Mouse (Mus musculus) mature B cell (primary cell): ENCODE results near the gene Sertad2.

ENCODE experiments used
- in situ Hi-C: fragments of 300-500 bp; cut with MboI; formaldehyde crosslinking; loops from 2 replicates; pipeline ENCODE4 v1.14.3; 2019

The Sertad2 gene

DNA sequence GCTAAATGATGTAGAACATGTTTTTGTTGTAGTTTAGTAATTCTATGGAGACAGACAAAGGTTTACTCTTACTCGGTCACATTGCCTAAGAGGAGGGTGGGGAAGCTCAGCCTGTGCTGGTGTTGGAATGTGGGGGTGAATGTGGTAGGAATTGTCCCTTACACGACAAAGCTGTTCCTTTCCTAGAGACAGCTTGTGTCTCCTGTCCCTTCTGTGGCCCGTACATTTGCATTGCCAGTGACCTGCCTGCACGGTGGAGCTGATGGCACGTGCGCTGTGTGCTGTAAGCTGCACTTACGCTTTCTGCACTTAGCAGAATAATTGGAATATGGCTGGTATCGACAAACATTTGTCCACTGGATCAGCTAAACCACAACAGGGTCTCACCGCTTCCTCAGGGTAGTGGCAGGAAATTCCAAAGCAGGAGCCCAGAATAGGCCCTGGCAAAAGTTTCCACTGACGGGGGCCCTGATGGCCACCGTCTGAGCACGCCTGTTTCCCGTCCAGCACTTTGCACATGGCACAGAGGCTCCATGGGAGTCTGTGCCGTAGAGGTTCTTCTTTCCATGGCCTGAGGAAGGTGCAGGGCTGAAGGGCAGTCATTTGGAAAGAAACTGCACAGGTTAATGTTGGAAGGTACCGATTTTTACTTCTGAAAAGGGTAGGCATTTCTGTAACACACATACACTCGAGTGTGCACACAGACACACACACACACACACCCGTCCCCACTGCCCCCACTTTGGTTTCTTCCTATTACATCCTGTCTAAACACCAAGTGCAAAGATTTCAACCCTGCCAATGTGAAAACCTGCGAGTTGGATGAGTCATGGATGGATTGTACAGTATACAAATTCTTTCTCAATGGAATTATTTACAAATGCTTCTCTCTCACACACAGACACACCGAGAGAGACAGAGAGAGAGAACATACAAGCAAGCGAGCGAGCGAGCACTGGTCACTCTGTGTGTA, 51.5 kb downstream of the Sertad2 start:
- in situ Hi-C loops: no loop called here

DNA sequence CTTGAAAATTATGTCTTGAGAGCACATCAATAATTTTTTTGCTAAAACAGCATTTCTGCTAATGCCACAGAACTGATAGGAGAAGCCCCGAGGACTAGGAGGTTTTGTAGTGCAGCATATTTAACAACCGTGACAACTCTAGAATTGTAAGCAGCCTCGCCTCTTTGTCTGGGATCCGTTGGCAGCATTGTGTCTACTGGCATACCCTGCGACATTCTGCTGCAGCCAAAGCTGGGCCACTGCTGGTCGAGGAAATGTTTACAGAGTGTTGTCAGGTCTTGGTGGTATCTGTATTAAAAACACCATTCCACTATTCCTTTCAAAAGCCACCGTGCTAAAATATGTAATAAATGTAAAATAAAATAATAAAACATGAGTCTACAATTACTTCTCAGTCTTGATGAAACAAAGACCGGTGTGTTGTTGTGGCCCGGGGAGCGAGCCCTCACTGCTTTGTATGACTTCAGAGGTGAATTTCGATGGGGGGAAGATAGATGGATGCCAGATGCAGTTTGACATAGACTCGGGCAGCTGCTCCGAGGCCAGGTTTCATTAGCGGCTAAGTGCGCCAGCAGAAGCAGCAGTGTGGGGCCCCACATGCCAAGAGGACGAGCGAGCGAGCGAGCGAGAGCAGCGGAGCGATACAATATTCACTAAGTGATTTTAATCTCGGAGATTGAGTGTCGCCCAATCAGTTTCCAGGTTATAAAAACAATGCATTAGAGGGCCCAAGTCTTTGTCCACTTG, 60.2 kb downstream of the Sertad2 start:
- in situ Hi-C loops: no loop called here

DNA sequence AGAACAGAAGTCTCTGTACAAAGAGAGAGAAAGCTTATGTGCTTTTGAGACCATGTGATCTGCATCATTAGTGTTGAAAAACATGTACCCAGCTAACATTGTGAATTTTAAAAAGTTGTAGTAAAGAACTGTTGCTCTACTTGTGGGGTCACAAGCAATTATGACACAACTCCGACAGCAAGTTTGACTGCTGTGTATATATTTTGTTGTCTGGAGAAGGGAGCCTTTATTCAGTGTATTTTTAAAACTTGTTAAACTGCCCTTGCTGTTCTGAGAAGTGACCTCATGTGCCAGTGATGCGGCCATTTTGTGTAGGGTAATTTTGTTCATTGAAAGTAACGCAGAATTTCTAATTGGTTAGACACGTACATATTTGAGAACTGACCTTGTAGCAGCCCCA, 61.1 kb downstream of the Sertad2 start:
- in situ Hi-C loops: no loop called here

DNA sequence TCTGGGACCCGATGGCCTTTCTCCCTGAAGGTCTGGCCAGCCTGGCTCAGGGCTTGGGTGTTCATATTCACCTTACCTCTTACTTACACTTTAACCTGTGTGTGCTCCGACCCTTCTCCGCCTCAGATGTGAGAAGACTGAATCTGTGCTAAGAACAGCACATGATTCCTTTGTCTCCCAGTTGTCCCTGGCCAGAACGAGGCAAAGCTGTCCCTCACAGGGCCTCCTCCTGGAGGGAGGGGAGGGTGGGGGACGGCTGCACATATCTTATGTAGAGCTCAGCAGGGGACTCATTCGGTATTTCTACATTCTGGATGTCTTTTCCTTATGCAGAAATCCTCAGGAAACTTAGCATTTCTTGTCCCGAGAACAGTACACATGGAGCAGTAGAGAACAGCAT, 62.6 kb downstream of the Sertad2 start:
- in situ Hi-C loops: no loop called here

DNA sequence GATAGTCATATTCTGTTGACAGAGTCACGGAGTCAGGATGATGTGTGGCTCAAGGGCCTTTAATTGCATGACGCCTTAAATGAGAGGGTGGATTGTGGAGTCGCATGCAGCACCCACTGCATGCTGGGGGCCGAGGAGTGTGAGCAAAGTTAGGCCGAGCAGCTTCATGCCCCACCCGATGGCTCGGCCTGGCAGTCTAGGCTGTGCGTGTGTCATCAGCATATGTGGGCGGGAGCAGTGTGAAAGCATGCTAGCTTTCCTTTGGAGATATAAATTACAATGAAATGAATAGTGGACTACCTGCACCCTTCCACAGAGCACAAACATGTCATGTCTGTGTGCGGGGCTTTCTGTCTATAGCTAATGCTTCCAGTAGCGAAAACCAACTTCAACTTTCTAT, 65.4 kb downstream of the Sertad2 start:
- in situ Hi-C loops: no loop called here

DNA sequence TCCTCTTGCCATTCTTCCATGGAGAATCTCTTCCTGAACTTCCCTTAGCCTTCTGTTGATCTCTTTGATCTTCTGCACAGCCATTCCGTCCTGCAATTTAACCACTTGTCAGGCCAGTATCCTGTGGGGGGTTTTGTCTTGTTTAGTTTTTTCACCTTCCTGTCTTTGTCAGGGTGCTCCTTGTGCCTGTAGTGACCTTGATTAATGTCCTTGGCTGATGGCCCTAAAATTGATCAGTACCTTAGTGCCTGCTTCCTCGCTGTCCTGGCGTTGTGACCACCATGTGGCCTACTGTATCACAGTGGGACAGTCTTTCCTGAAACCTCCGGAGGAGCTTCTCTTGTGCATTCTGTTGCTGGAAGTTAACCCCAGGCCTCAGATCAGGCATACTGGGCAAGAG, 70.2 kb downstream of the Sertad2 start:
- in situ Hi-C loops: no loop called here

DNA sequence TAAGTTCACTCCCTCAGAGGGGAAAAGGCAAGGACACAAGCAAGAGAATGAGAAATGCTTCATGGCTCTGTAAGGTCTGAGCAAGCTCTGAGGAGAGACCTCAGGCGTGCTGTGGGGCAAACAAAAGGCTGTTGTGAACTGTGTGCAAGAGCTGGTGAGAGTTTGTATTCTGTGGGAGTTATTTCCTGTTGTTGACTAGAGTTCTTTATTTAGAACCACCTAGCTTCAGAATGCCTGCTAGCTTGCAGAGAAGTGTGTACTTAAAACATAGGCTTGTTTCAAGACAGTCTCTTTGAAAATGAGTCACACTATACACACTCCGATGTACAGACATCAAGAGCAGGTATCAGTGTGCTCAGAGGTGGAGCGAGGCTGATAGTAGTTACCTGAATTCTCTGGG, 73.0 kb downstream of the Sertad2 start:
- in situ Hi-C loops: no loop called here

DNA sequence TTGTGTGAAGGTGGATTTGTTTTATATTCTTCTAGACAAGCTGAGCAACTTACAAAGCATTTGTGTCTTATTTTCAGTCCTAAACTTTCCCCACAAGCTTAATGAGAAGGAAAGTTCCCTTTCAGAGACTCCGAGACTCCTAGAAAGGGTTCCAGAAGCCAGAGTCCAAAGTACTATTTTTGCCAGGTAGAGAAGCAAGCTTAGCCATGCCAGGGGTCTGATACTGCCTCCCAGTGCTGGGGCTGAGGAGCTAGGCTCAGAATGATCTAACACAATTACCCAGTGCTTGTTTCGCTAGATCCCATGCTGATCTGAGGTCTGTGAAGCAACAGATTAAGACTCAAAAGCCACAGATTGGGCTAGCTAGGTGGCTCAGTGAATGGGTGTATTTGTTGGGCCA, 84.1 kb downstream of the Sertad2 start:
- in situ Hi-C loops: no loop called here

DNA sequence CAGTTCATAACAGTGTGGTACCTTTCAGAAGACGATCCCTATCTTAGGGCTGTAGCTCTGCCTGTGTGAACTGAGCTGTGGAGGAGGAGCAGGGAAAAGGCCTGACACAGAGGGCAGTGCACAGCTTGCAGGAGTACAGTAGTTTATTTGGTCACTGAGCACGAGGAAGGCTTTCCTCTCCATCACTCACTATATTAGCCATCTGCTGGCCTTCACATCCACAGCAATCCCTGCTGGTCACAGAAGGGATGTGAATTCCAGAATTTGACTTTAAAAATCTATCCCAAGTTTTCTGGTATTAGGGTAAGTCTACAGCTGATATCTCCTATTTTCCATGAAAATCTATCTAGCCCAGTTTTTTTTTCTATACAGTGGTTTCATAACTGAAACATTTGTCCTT, 85.2 kb downstream of the Sertad2 start:
- in situ Hi-C loops: no loop called here

DNA sequence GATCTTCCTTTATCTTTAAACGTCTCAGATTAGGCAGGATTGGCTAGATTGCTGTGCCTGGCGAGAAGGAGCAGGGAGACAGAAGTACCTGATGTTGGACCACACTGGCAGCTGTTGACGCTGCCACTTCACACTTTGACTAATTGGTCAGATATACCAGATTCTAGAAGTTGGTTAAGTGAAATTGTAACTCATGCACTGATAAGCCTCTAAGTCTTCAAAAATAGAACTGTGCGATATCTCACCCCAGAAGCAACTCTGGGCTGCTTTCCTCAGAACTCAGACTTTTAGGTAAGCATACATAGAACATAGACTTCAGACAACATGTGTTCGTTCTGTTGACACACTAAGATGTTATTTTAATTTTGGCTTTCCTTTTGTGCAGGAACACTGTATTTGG, 86.6 kb downstream of the Sertad2 start:
- in situ Hi-C loops: loop anchor here (10.0 kb wide), 1 partner anchor 85 kb away; the partner anchor contains the start of gene Sertad2

DNA sequence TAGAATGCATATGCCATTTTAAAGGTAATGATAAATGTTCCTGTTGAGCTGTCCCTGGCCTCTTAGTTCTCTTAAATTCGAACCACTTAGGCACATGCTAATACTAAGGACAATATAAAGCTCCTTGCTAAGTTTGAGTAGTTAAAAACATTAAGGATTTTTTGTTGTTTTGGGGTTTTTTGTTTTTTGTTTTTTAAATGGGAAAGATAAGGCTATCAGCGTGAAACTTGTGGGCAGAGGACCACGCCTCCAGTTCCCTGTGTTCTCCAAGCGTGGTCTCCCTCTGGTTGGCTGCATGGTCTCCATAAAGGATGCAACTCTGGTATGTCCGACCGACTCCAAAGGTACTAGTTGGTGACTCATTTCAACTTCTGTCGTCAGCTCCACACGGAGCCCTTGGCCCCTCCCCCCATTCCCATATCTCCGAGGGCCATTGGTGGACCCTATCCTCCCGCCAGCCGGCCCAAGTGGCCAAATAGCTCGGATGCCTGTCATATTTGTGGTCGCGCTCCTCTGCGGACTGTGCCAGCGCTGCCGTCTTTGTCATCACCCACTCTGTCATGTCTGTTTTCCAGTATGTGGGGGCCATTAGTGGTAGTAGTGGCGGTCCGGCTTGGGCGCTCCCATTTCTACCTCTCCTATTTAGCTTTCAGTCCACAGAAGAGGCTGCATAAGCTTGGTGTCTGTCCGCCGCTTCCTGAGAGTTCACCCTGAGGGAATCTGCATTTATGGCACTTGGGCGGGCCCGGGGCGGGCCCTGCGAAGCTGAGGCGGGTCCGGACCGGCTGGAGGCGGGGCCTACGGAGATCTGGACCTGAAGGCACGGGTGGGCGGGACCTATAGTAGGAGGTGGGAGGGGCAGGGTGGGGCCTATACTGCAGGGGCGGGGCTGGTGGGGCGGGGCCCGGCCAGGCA, 88.2 kb downstream of the Sertad2 start:
- in situ Hi-C loops: loop anchor here (10.0 kb wide), 1 partner anchor 86 kb away; the partner anchor contains the start of gene Sertad2

DNA sequence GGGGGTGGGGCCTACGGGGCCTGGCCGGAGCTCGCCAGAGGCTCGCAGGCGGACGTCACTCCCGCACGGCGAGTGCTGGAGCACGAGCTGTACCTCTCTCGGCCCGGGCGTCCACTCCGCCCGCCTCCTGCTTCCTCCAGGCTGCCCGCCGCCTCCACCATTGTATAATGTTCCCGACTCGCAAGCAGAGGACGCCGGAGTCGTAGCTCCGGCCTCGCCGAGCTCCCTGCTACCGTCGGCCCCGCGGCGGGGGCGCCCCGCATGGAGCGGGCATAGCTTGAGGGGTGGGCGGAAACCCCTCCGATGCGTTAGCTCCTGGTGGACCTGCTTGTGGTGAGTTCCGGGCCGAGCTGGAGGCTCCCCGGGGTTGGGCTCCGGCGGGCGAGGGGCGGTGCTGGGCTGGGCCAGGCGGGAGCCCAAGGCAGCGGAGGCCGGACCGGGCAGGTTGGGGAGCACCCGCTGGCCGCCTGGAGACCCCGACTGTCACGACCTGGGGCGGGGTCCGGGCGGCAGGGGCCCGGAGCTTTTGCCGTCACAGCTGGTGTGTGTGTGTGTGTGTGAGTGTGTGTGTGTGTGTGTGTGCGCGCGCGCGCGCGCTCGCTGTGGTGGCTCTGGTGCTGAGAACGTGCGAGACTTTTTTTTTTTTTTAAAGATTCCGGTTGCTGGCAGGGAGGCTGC, 89.0 kb downstream of the Sertad2 start:
- in situ Hi-C loops: loop anchor here (10.0 kb wide), 1 partner anchor 87 kb away; the partner anchor contains the start of gene Sertad2

DNA sequence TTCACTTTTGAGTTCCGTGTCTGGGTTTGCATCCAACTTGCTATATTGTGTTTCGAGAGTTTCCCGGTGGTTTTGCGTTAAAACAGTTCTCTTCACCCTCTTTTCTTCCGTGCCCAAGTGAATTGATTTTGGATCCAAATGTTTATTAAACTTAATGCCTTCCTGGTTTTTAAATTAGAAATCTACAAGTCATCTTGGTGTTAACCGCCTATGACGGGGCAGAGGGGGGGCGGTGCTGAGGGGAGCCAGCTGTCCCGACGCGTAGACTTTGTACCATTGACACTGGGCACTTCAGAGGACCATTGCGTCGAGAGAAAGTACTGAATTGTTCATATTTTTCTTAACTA, 89.5 kb downstream of the Sertad2 start:
- in situ Hi-C loops: loop anchor here (10.0 kb wide), 1 partner anchor 88 kb away; the partner anchor contains the start of gene Sertad2

DNA sequence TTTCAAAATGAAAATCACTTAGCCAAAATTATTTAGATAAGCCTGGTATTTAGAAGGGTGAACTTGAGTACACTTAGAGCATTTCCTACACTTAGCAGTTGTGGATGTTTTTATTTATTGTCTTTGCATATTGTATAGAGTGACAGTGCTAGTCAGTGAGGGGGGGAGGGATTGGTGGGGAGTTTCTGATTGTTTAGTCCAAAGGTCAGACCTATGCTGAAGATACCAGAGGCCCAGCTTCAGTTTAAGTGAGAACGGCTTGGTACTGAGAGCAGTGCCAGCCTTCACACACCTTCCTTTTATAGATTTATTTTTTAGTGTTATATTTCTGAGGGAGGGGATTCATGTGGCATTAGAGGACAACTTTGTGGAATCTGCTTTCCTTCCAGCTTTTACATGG, 91.5 kb downstream of the Sertad2 start:
- in situ Hi-C loops: loop anchor here (10.0 kb wide), 1 partner anchor 90 kb away; the partner anchor contains the start of gene Sertad2

DNA sequence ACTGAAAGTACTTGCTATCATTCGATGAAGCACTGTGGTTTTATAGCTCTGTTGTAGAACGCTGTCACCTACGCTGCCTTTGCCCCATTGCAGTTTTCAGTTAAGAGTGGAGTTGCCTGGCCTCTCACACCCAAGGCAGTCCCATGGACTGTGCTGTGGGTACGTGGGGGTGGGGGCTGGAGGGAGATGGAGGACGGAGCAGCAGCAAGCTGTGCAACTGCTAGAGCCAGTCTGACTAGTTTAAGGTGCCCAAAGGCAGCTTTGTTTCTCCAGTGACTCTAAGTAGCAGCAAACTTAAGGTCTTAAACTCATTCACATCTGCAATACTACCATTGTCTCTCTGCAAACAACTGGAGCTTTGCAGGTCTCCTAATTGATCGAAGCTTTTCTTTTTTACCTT, 92.6 kb downstream of the Sertad2 start:
- in situ Hi-C loops: loop anchor here (5.0 to 10.0 kb wide), 2 partner anchors 91 to 173 kb away; partner anchors contain the start of gene Sertad2

DNA sequence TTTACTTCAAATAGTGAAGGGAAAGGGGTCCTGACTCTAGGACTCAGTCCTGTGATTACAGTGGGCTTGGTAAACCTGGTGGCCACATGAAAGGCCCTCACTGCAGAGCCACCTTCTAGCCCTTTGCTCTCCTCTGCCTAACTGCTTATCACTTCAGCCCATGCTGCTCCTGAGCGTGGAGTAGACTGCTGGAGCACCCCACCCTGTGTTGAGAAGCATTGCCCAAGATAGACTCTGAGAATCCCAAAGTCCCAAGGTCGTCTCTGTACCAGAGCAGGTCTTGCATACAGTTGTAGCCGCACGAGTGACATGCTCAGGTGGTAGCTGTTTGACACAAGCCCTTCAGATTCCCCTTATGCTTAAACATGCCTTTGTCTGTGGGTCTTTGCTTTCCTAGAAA, 93.1 kb downstream of the Sertad2 start:
- in situ Hi-C loops: loop anchor here (5.0 to 10.0 kb wide), 2 partner anchors 91 to 174 kb away; partner anchors contain the start of gene Sertad2

DNA sequence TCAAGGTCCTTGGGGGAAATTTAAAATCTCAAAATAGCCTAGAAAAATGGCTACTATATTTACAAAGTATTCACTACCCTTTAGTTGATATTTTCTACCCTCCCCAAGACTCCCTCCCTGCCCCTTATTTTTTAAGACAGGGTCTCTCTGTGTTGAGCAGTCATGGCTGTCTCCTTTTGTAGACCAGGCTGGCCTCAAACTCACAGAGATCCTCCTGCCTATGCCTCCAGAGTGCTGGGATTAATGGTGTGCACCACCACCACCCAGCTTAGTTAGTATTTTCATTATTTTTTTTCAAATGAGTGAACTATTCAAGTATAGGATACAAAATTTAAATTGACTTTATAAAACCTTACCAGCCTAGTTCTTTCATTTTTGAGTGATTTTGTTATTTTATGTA, 94.0 kb downstream of the Sertad2 start:
- in situ Hi-C loops: loop anchor here (5.0 to 10.0 kb wide), 2 partner anchors 92 to 175 kb away; partner anchors contain the start of gene Sertad2

DNA sequence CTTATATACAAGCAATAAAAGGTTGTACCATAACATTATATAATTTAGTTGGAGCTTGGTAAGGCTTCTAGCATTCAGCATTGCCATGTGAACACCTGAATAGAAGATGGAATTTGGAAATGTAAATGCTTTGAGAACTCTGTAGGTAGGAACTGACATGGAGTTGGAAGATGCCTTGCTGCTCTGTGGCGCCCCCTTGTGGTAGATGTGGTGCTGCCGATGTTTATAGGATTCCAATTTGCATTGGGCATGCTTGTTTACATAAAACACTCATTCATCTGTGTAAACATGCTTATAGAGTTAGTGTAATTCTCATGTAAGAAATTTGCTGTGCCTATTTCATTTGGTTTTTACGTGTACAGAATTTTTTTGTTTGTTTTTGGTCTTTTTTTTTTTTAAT, 95.8 kb downstream of the Sertad2 start:
- in situ Hi-C loops: loop anchor here (5.0 to 10.0 kb wide), 2 partner anchors 94 to 177 kb away; partner anchors contain the start of gene Sertad2

DNA sequence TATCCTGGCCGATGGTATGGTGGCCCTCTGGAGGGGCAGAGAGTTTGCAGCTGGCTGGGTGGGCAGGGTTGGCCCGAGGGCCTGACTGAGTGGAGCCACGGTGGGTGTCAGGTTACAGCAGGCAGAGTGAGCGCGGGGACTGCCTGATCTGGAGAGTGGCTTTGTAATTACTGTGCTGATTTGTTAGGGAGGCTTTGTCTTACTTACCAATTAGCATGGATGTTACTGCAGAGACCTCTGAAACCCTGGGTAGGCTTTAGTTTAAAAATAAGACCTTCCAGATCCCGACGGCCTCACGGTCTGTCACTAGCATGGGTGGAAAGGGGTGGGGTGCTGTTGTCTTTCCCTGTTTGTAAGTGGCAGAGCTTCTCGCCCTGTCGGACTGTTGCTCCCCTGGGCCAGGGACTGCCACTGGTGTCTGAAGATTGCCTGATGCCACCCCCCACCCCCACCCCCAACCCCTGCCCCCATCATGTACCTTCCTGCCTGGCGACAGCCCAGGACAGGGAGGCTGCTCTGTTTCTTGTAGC, 96.9 kb downstream of the Sertad2 start:
- in situ Hi-C loops: loop anchor here (5.0 to 10.0 kb wide), 2 partner anchors 95 to 178 kb away; partner anchors contain the start of gene Sertad2

DNA sequence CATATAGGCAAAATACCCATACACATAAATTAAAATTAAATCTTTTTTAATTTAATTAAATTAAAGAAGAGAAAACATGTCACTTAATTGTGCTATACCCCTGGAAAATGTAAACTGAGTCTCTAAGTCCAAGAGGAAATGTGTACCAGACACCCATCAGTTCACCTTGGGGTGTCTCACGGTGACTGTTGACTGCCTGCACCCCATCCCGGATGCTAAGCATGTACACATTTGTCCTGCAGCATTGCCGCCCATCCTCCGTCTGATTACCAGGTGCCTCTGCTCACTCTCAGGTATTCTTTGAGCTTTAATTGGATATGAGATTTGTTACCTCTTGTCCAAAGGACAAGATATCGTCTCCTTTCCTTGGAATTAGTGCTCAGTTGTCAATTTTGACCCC, 99.3 kb downstream of the Sertad2 start:
- in situ Hi-C loops: no loop called here
